Mouse (Mus musculus): ENCODE measurements around the gene Ppp1r13b.

The Ppp1r13b gene

GRCm38 (mm10) chr12:111920046-111920445, 12.1 kb upstream of the Ppp1r13b start:
- 23% methylated on average over 9 of the region's 9 CpGs for WGBS

DNA sequence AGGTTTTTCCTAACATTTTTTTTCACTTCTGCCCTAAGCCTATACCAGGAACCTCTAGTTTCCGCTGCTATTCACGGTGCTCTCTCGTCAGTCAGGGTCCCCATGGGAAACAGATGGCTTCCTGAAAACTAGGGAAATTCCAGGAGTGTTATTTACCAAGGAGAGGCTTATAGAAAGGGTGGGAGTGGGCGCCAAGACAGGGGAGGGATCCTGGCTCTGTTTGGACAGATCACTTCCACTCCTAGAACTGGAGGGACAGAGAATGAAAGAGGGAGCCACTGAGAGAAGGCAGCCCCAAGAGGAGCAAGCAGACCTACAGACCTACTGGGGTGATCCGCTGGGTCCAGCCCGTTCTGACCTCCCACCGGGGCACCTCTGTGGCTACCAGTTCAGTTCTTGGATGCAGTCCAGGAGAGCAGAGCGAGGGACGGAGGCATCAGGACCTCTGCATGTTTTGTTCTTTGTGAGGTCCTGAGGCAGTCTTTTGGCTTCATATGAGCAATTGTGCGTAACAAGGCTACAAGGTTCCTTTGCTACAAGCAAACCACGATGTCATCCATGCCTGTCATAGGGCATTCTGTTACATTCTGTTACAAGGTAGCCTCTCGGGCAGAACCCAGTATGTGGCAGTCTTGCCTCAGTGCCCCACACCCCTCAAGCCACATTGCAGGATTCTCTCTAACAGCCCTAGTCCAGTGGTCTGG, 8.8 kb upstream of the Ppp1r13b start:
- WGBS: 53% methylated on average over 12 of the region's 12 CpGs

DNA sequence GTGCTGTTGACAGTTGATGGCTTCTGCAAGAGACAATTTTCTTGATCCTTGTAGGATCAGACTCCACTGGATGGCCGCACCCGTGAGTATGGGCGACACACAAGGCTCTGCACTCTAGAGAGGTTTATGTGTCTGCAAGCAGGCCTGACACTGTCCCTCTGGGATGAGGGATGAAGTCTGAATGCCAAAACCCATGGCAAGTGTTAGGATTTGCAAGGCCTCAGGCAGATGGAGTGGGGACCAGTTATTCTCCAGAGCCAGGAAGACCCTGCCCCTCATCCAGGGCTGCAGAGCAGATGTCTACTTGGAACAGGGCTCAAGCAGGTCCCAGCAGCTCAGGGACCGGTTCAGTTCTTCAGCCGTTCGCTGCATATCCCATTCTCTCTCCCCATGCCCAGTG, 7.9 kb upstream of the Ppp1r13b start:
- 95% methylated on average over 6 of the region's 6 CpGs for WGBS

DNA sequence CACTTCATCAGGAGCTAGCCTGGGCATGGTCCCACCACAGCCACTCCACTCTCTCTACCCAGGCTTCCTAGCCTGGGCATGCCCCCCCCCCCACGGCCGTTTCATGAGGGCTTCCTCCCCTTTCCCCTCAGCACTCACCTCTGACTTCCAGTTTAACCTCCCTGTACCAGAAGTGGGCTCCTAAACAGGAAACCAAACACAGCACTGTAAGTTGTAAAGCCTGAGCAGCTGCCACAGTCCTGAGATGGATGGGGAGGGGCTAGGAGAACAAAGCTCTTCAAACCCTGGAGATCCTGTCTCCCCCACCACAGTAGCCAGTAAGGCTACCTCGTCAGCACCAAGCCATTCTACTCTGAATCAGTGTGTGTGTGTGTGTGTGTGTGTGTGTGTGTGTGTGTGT, 6.1 kb upstream of the Ppp1r13b start:
- WGBS: 75% methylated on average over 3 of the region's 3 CpGs

DNA sequence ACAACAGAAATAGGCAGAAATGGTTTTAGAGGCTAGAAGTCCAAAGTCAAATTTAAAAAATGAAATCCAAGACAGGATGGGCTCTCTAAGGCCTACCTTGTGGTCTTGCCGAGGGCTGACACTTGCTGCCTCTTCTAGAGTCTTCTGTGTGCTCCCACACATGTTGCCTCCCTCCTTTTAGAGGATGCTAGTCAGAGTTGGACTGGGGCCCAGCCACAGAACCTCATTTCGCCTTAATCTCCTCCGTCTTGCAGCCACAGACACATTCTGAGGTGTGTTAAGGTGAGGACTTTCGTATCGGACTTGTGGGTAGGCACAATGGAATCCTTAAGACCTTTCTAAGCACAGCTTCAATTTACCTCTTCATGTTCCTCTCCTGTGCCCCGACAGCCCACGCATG, 4.9 kb upstream of the Ppp1r13b start:
- 74% methylated on average over 7 of the region's 7 CpGs for WGBS

DNA sequence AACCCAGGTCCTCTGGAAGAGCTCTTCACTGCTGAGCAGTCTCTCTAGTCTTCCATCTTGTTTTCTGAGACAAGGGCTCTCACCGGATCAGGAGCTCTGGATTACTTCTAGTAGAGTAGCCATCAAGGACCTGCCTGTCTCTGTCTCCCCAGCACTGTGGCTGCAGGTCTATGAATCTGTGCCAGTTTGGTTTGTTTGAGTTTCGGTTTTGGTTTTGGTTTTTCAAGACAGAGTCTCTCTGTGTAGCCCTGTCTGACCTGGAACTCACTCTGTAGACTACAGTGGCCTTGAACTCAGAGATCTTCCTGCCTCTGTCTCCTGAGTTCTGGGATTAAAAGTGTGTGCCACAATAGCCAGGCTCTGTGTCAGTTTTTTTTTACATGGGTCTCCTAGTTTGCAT, 3.9 kb upstream of the Ppp1r13b start:
- WGBS: 83% methylated on average over 2 of the region's 2 CpGs

GRCm38 (mm10) chr12:111911171-111911760, 3.4 kb upstream of the Ppp1r13b start:
- 76% methylated on average over 15 of the region's 15 CpGs for WGBS

- WGBS: 71% methylated on average over 11 of the region's 11 CpGs
Measured at GRCm38 (mm10) chr12:111908997-111909550, 1.2 kb upstream of the Ppp1r13b start.

GRCm38 (mm10) chr12:111907421-111907891, 454 bp downstream of the Ppp1r13b start:
- WGBS: 1% methylated on average over 59 of the region's 63 CpGs

GRCm38 (mm10) chr12:111906309-111906875, 1.5 kb downstream of the Ppp1r13b start:
- 36% methylated on average over 5 of the region's 5 CpGs for WGBS

DNA sequence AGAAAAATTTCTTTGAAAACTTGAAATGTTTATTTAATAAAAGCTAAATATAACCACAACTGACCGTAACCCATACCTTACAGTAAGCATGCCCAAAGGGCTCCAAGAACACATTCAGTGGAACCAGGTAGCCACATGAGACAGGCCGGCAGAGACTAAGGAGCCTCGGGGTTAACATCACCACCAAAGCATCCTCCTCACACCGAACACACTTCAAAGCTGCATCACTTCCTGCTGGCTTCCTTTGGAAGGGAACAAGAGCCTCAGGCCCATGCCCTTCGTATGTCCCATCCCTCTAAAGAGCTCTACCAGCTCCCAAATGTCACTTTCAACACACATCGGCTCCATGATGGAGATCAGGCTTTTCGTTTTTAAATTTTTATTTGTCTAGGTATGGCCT, 5.4 kb downstream of the Ppp1r13b start:
- WGBS: 83% methylated on average over 7 of the region's 7 CpGs

DNA sequence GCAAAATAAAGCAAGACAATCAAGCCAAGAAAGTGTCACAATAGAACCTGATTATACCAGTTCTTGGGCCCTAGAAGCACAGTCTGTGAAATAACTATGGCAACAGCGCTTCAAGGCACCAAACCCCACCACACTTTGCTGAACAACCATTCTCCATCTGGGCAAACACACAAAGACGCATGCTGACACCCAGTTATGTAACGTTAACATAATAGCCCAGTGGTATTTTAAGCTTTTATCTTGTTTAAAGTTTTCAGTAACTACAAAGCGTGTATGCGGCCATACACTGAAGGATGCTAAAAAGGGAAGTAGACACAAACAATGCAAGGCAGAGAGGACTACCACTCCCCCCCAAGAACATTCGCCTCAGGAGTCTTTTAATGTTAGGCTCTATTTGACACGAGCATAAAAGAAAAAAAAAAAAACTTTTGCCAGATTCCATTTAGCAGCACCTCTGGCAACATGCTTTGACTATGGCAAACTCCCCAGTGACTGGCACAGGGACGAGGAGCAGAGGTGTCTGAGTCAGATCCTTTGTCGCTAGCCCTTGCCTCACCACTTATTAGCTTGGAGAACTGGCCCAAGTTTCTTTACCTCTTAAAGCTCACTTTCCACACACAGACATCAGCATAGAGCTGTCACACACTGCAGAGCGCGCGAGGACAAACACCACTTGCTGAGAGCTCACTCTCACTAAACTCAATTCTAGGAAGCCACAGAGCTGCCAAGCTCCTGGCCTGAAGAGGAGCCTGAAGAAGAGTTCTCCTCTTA, 6.6 kb downstream of the Ppp1r13b start:
- WGBS: 17% methylated on average over 12 of the region's 12 CpGs

GRCm38 (mm10) chr12:111899646-111900045, 8.3 kb downstream of the Ppp1r13b start:
- 72% methylated on average over 5 of the region's 5 CpGs for WGBS

DNA sequence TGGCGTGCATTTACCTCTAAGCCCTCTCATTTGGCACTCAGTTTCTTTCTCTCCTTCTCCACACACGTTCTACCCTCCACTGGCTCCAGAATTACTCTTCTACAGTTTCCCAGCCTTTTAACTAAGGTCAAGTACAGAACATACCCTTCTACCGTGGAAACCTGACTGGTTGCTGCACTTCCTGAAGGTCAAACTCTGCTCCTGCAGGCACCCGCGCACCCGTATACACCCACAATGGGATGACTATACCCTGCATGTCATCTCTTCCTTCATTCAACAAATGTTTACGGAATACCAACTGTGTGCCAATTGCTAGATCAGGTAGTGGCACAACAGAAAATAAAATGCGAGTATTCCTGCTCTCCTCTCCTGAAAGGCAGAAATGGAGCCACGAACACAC, 9.2 kb downstream of the Ppp1r13b start:
- 58% methylated on average over 9 of the region's 9 CpGs for WGBS

- 51% methylated on average over 7 of the region's 7 CpGs for WGBS
Measured at GRCm38 (mm10) chr12:111896908-111897661, 10.8 kb downstream of the Ppp1r13b start.

DNA sequence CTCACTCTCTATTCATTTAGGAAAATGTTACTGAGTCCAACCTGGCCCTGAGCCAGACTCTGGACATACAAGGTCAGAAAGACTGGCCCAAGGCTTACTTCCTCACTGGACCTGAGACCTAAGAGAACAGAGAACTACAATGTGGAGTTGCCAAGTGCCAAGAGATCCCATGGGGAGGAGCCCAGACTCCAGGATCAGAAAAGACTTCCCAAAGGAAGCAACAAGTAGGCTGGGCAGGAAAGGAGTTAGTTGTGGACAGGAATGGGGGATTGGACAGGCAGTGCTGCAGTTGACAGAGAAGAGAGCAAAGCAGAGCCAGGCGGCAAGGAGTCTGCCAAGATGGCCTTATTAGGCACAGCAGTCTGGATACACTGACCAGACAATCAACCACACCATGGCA, 13.8 kb downstream of the Ppp1r13b start:
- 41% methylated on average over 1 of the region's 1 CpGs for WGBS

GRCm38 (mm10) chr12:111892981-111893380, 14.9 kb downstream of the Ppp1r13b start:
- 100% methylated on average over 1 of the region's 1 CpGs for WGBS

GRCm38 (mm10) chr12:111891800-111892199, 16.1 kb downstream of the Ppp1r13b start:
- WGBS: 69% methylated on average over 4 of the region's 4 CpGs

GRCm38 (mm10) chr12:111889251-111889650, 18.7 kb downstream of the Ppp1r13b start:
- whole genome bisulfite sequencing: 65% methylated on average over 3 of the region's 3 CpGs

GRCm38 (mm10) chr12:111888303-111888864, 19.5 kb downstream of the Ppp1r13b start:
- 52% methylated on average over 4 of the region's 4 CpGs for WGBS

- 94% methylated on average over 1 of the region's 1 CpGs for WGBS
Measured at GRCm38 (mm10) chr12:111887005-111887404, 20.9 kb downstream of the Ppp1r13b start.

Measured in cerebral cortex, adult 2 months (tissue).